Mouse (Mus musculus): ENCODE data around the gene Rdh13.
"Not testable (repeated sequence)": the region's sequence is repeated elsewhere in the genome, so short reads cannot be mapped to it uniquely, and the experiment has no call there.

The Rdh13 gene

GRCm38 (mm10) chr7:4460576-4461434, 15.4 kb upstream of the Rdh13 start, which contains the start of gene Eps8l1:
Eps8l1 (plus strand) TSS chr7:4460674.
- ChIA-PET POLR2A (interaction anchor here in 2 of 4 experiments (0.8 to 0.9 kb wide), 2 partner anchors 8 to 56 kb away, joined by 3 read pairs; no protein-coding TSS in a partner anchor), CTCF (interaction anchor here in 1 of 4 experiments (0.6 kb wide), 1 partner anchor 300 kb away, joined by 4 read pairs; no protein-coding TSS in a partner anchor)

GRCm38 (mm10) chr7:4452644-4453043, 7.2 kb upstream of the Rdh13 start:
- ChIA-PET CTCF (interaction anchor here in 3 of 4 experiments (0.6 to 1.1 kb wide), 5 partner anchors 9 to 1589 kb away, joined by 3 to 4 read pairs (median 3); partner anchors contain the start of gene Tnni3 (in 1 of the 3)), POLR2A (interaction anchor here in 3 of 4 experiments (0.5 to 2.0 kb wide), 11 partner anchors 11 to 1161 kb away, joined by 3 to 10 read pairs (median 4); partner anchors contain the start of genes Cnot3 (in 1 of the 3), Leng8 (in 1 of the 3), Ppp1r12c (in 1 of the 3) and Rpl28 (in 1 of the 3))

DNA sequence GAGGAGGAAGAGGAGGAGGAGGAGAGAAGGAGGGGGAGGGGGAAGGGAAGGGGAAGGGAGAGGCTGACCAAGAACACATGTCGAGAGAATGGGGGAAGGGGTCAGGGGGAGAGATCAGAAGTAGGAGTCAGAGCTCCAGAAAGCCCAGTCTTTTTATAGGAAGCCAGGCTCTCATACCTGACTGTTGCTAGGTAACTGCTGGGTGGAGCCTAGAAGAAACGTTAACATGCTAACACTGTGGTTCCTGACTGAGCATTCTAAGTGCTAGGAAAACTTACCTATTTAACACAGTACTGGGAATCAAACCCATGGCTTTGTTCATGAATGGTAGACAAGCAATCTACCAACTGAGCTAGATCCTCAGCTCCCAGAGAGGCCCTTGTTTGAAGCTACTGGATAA, 3.8 kb upstream of the Rdh13 start:
- ChIA-PET POLR2A (interaction anchor here in 3 of 4 experiments (0.6 to 1.0 kb wide), 6 partner anchors 21 to 974 kb away, joined by 3 to 6 read pairs (median 3); no protein-coding TSS in a partner anchor), CTCF (interaction anchor here in 3 of 4 experiments (0.6 to 1.9 kb wide), 3 partner anchors 22 to 486 kb away, joined by 5 to 10 read pairs (median 5); no protein-coding TSS in a partner anchor)

GRCm38 (mm10) chr7:4448439-4448838, 3.0 kb upstream of the Rdh13 start:
- ChIA-PET CTCF (interaction anchor here in 2 of 4 experiments (0.6 to 1.9 kb wide), 2 partner anchors 317 to 487 kb away, joined by 5 to 10 read pairs; no protein-coding TSS in a partner anchor), POLR2A (interaction anchor here in 2 of 4 experiments (0.7 kb wide), 2 partner anchors 297 to 866 kb away, joined by 3 to 6 read pairs; no protein-coding TSS in a partner anchor)

- POLR2A ChIA-PET, result interaction anchor here in 1 of 4 experiments (1.1 kb wide), 1 partner anchor 55 kb away, joined by 3 read pairs; the partner anchor contains the start of gene Ppp1r12c
- CTCF ChIA-PET, result interaction anchor here in 2 of 4 experiments (0.6 to 0.7 kb wide), 2 partner anchors 20 to 850 kb away, joined by 3 read pairs; no protein-coding TSS in a partner anchor
Observed at GRCm38 (mm10) chr7:4447138-4447537, 1.7 kb upstream of the Rdh13 start.

DNA sequence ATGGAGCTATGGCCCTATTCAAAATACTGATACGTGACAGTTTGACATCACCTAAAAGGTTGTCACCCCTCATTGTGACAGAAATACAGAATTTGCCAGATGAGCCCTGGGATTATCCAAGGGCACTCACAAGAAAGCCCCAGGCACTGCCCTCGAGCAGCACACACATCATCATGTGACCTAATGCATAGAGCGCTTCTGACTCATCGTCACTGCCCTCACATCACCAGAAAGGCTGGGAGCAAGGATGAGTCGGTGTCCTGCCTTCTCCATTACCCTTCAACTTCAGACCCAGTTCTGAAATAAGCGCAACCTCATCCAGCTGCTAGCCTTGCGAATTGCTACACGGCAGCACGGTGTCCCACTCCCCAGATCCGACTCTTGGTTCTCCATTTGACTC, 4.9 kb downstream of the Rdh13 start:
- ChIA-PET POLR2A (interaction anchor here in 1 of 4 experiments (1.5 kb wide), 1 partner anchor 309 kb away, joined by 3 read pairs; no protein-coding TSS in a partner anchor), CTCF (interaction anchor here in 3 of 4 experiments (0.6 to 1.3 kb wide), 3 partner anchors 9 to 315 kb away, joined by 3 read pairs; no protein-coding TSS in a partner anchor)

- POLR2A ChIA-PET, result no interaction called here
- CTCF ChIA-PET, result interaction anchor here in 2 of 4 experiments (0.6 to 1.6 kb wide), 2 partner anchors 10 kb away, joined by 4 to 9 read pairs; no protein-coding TSS in a partner anchor
Observed at GRCm38 (mm10) chr7:4437721-4438120, 7.7 kb downstream of the Rdh13 start.

- POLR2A ChIA-PET, result interaction anchor here in 2 of 4 experiments (0.5 to 2.9 kb wide), 5 partner anchors 12 to 307 kb away, joined by 3 to 11 read pairs (median 4); no protein-coding TSS in a partner anchor
- CTCF ChIA-PET, result interaction anchor here in 3 of 4 experiments (1.0 to 2.0 kb wide), 5 partner anchors 9 to 301 kb away, joined by 3 to 7 read pairs (median 3); no protein-coding TSS in a partner anchor
Observed at GRCm38 (mm10) chr7:4432026-4432425, 13.4 kb downstream of the Rdh13 start.

DNA sequence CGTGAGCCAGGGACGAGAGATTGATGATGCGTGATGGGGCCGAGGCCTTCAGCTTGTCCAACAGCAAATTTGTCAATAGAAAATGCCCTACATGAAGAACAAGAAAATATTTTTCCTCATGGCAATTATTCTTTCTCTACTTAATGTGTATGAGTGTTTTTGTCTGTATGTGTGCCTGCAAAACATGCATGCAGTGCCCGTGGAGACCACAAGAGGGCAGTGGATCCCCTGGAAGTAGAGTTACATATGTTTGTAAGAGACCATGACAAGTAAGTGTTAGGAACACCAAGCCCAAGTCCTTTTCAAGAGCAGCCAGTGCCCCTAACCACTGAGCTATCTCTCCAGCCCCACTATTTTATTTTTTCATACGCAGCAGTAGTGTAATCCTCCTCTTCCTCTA, 13.9 kb downstream of the Rdh13 start:
- ChIA-PET CTCF (interaction anchor here in 3 of 4 experiments (1.0 to 2.0 kb wide), 5 partner anchors 10 to 301 kb away, joined by 3 to 7 read pairs (median 3); no protein-coding TSS in a partner anchor), POLR2A (interaction anchor here in 2 of 4 experiments (0.5 to 2.9 kb wide), 5 partner anchors 13 to 306 kb away, joined by 3 to 11 read pairs (median 4); no protein-coding TSS in a partner anchor)

- ChIA-PET CTCF (no interaction called here), POLR2A (no interaction called here)
Observed at GRCm38 (mm10) chr7:4430246-4430844, 15.1 kb downstream of the Rdh13 start.

DNA sequence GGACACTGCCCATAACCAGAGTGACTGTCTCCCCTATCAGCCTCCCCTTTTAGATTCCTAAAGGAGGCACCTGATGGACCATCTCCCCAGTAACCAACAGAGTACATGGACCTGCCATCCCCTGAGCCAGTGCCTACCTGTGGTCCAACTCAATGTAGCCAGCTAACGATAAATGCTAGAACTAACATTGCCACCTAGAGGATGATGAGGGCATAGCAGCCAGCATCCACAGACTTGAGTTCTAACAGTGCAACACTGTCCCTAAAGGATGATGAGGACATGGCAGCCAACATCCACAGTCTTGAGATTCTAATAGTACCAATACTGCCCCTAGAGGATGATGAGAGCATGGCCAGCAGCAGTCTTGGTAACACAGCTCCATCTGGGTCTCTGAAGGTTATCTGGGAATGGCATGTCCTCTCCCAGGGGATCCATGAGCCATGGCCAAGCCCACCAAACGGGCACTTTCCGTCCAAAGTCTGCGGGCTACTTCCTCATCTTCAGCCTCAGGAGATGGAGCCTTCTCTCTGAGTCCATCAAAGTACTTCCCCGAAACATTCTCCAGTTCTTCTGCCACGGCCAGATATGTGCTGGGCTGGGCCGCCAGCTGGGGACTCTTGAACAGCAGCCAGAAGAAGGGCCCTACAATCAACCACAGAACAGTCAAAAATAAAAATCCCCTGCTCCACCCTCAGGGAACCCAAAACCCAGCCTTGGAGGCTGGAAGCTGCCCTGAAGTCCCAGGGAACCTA, 18.1 kb downstream of the Rdh13 start:
- ChIA-PET POLR2A (interaction anchor here (0.6 to 2.2 kb wide), 24 partner anchors 9 to 783 kb away, joined by 3 to 14 read pairs (median 3); partner anchors contain the start of genes Leng8 (in 2 of the 4), Cnot3 (in 1 of the 4), Mboat7 (in 1 of the 4) and Ppp1r12c (in 1 of the 4)), CTCF (interaction anchor here (0.5 to 3.3 kb wide), 101 partner anchors 10 to 1206 kb away, joined by 3 to 31 read pairs (median 4); partner anchors contain the start of genes Cdc42ep5 (in 2 of the 4), Ndufa3 (in 2 of the 4), Ppp1r12c (in 2 of the 4) and Tnni3 (in 2 of the 4))

- CTCF ChIA-PET, result interaction anchor here in 1 of 4 experiments (0.7 kb wide), 1 partner anchor 632 kb away, joined by 4 read pairs; no protein-coding TSS in a partner anchor
- POLR2A ChIA-PET, result no interaction called here
Observed at GRCm38 (mm10) chr7:4420230-4420629, 25.2 kb downstream of the Rdh13 start.

DNA sequence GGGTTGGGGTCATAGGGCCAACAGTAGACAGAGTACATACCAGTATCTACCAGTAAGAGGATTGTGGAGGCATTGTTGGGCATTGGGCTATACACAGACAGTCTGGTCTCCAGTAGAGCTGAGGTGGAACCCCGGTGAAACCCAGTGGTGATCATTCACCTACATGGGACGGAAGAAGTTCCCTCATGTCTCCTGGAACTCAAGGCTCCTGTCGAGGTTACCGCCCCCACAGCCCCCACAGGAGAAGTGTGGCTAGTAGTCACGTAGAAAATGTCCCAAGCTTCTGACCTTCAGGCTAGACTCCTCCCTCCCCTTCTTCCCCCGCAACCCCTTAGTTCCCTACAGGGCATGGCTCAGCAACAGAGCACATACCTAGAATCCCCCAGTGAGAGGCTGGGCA, 25.8 kb downstream of the Rdh13 start:
- POLR2A ChIA-PET, result interaction anchor here in 1 of 4 experiments (1.0 kb wide), 1 partner anchor 13 kb away, joined by 3 read pairs; no protein-coding TSS in a partner anchor
- CTCF ChIA-PET, result no interaction called here

- CTCF ChIA-PET, result interaction anchor here in 1 of 4 experiments (0.5 kb wide), 1 partner anchor 1234 kb away, joined by 3 read pairs; no protein-coding TSS in a partner anchor
- POLR2A ChIA-PET, result not testable (repeated sequence)
Observed at GRCm38 (mm10) chr7:4412406-4412805, 33.0 kb downstream of the Rdh13 start.

GRCm38 (mm10) chr7:4397730-4398129, 47.7 kb downstream of the Rdh13 start, which contains the start of gene Gp6:
Gp6 (minus strand) TSS chr7:4397744.
- ChIA-PET CTCF (no interaction called here), POLR2A (no interaction called here)
